Mouse (Mus musculus): Measurements from ENCODE around the gene Crybg2. TPM values are rescaled to one million over a fixed set of nuclear protein-coding genes. Genes with fewer than 3 reads are reported as not detected.

The Crybg2 gene
- polyA plus RNA-seq (2015; fragmentation: Nextera tagmentation; extraction: Ambion mirVana): 4.7 and 7.8 TPM in 2 replicates

- H3K4me3 ChIP-seq: no peak within 1 kb of the TSS
- no peak within 1 kb of the TSS; the same call in 1 of the 2 replicates for H3K4me2 ChIP-seq
- ATAC-seq (ENCODE audit: insufficient number of reproducible peaks, insufficient read depth, low FRiP score, low TSS enrichment, low read depth): no peak
- H3K4me1 ChIP-seq: 0 out of 2 replicates have a peak, but pooled peaks cover 6% of the 10 kb centered on the region
- H3K36me3 ChIP-seq: no peaks in the 10 kb centered on the region
- H3K27ac ChIP-seq: no peak within 1 kb of the TSS
- peaks cover 28% of the 10 kb centered on the region for H3K27me3 ChIP-seq
- no peaks in the 10 kb centered on the region for H3K9me3 ChIP-seq
- no peak within 1 kb of the TSS for H3K9ac ChIP-seq
- 47% methylated on average over 28 of the region's 28 CpGs for WGBS
Observed at GRCm38 (mm10) chr4:134060135-134060865, at the start of gene Crybg2. Crybg2 (plus strand) TSS chr4:134060815.

- 11% methylated on average over 16 of the region's 16 CpGs for WGBS
- Histone ChIP-seq H3K9ac (no peak overlapping the region), H3K4me2 (peak overlapping the region; percentile 11; the same call in 1 of the 2 replicates), H3K36me3 (no peaks in the 10 kb centered on the region), H3K4me3 (no peak overlapping the region), H3K4me1 (peaks cover 14% of the 10 kb centered on the region), H3K9me3 (no peaks in the 10 kb centered on the region), H3K27ac (no peak overlapping the region), H3K27me3 (peaks cover 13% of the 10 kb centered on the region)
- ATAC-seq (ENCODE audit: insufficient number of reproducible peaks, insufficient read depth, low FRiP score, low TSS enrichment, low read depth): no peak
Observed at GRCm38 (mm10) chr4:134011450-134012414, 48.9 kb upstream of the Crybg2 start.

GRCm38 (mm10) chr4:134012858-134013528 is 47.6 kb upstream of the Crybg2 start:
- peaks cover 25% of the 10 kb centered on the region for H3K27me3 ChIP-seq
- H3K4me1 ChIP-seq: peaks cover 27% of the 10 kb centered on the region
- no peak overlapping the region for H3K4me3 ChIP-seq
- no peak overlapping the region for H3K4me2 ChIP-seq
- H3K9ac ChIP-seq: no peak overlapping the region
- H3K27ac ChIP-seq: no peak overlapping the region
- WGBS: 43% methylated on average over 12 of the region's 12 CpGs
- no peaks in the 10 kb centered on the region for H3K36me3 ChIP-seq
- no peak for ATAC-seq (ENCODE audit: insufficient number of reproducible peaks, insufficient read depth, low FRiP score, low TSS enrichment, low read depth)
- H3K9me3 ChIP-seq: no peaks in the 10 kb centered on the region

- peaks cover 35% of the 10 kb centered on the region for H3K4me1 ChIP-seq
- no peak overlapping the region for H3K9ac ChIP-seq
- WGBS: 9% methylated on average over 7 of the region's 7 CpGs
- H3K36me3 ChIP-seq: no peaks in the 10 kb centered on the region
- H3K9me3 ChIP-seq: no peaks in the 10 kb centered on the region
- no peak overlapping the region for H3K4me2 ChIP-seq
- no peak overlapping the region for H3K27ac ChIP-seq
- no peak for ATAC-seq (ENCODE audit: insufficient number of reproducible peaks, insufficient read depth, low FRiP score, low TSS enrichment, low read depth)
- H3K4me3 ChIP-seq: no peak overlapping the region
- H3K27me3 ChIP-seq: peaks cover 51% of the 10 kb centered on the region
Observed at GRCm38 (mm10) chr4:134016208-134016607, 44.4 kb upstream of the Crybg2 start.

- Histone ChIP-seq H3K4me1 (peaks cover 29% of the 10 kb centered on the region), H3K4me3 (no peak overlapping the region), H3K27me3 (peaks cover 51% of the 10 kb centered on the region), H3K9ac (no peak overlapping the region), H3K9me3 (no peaks in the 10 kb centered on the region), H3K27ac (no peak overlapping the region), H3K4me2 (no peak overlapping the region), H3K36me3 (no peaks in the 10 kb centered on the region)
- ATAC-seq (ENCODE audit: insufficient number of reproducible peaks, insufficient read depth, low FRiP score, low TSS enrichment, low read depth): no peak
- WGBS: 3% methylated on average over 8 of the region's 8 CpGs
Observed at GRCm38 (mm10) chr4:134016767-134017166, 43.8 kb upstream of the Crybg2 start.

GRCm38 (mm10) chr4:134017201-134017865 is 43.3 kb upstream of the Crybg2 start:
- Histone ChIP-seq H3K9ac (no peak overlapping the region), H3K4me1 (peaks cover 24% of the 10 kb centered on the region), H3K27ac (no peak overlapping the region), H3K36me3 (no peaks in the 10 kb centered on the region), H3K4me3 (peak overlapping the region; percentile 29; the same call in 1 of the 2 replicates), H3K27me3 (peaks cover 51% of the 10 kb centered on the region), H3K4me2 (peak overlapping the region; percentile 57), H3K9me3 (no peaks in the 10 kb centered on the region)
- WGBS: 2% methylated on average over 21 of the region's 21 CpGs
- no peak for ATAC-seq (ENCODE audit: insufficient number of reproducible peaks, insufficient read depth, low FRiP score, low TSS enrichment, low read depth)

GRCm38 (mm10) chr4:134018038-134018778 is 42.4 kb upstream of the Crybg2 start:
- H3K4me1 ChIP-seq: peaks cover 24% of the 10 kb centered on the region
- no peak for ATAC-seq (ENCODE audit: insufficient number of reproducible peaks, insufficient read depth, low FRiP score, low TSS enrichment, low read depth)
- no peak overlapping the region for H3K27ac ChIP-seq
- H3K9me3 ChIP-seq: no peaks in the 10 kb centered on the region
- H3K27me3 ChIP-seq: peaks cover 51% of the 10 kb centered on the region
- H3K4me3 ChIP-seq: peak overlapping the region; percentile 29
- H3K9ac ChIP-seq: no peak overlapping the region
- WGBS: under 1% methylated on average over 44 of the region's 46 CpGs
- H3K36me3 ChIP-seq: no peaks in the 10 kb centered on the region
- H3K4me2 ChIP-seq: peak overlapping the region; percentile 57

GRCm38 (mm10) chr4:134018779-134019145 is 41.9 kb upstream of the Crybg2 start, which contains the start of gene Lin28a:
Lin28a (minus strand) TSS chr4:134018841.
- peak within 1 kb of the TSS; percentile 57 for H3K4me2 ChIP-seq
- H3K4me1 ChIP-seq: peaks cover 24% of the 10 kb centered on the region

GRCm38 (mm10) chr4:134019210-134019609 is 41.4 kb upstream of the Crybg2 start:
- H3K4me2 ChIP-seq: no peak overlapping the region

More at GRCm38 (mm10) chr4:134018779-134019145, 41.9 kb upstream of the Crybg2 start, which contains the start of gene Lin28a:
- Histone ChIP-seq H3K9ac (no peak within 1 kb of the TSS), H3K27ac (no peak within 1 kb of the TSS), H3K27me3 (peaks cover 51% of the 10 kb centered on the region), H3K9me3 (no peaks in the 10 kb centered on the region), H3K4me3 (peak within 1 kb of the TSS; percentile 29), H3K36me3 (no peaks in the 10 kb centered on the region)
- WGBS: 5% methylated on average over 9 of the region's 9 CpGs
- no peak for ATAC-seq (ENCODE audit: insufficient number of reproducible peaks, insufficient read depth, low FRiP score, low TSS enrichment, low read depth)

GRCm38 (mm10) chr4:134019641-134020351 is 40.8 kb upstream of the Crybg2 start:
- Histone ChIP-seq H3K9me3 (no peaks in the 10 kb centered on the region), H3K9ac (no peak overlapping the region), H3K4me2 (no peak overlapping the region), H3K4me1 (peaks cover 24% of the 10 kb centered on the region), H3K36me3 (no peaks in the 10 kb centered on the region), H3K27ac (no peak overlapping the region), H3K27me3 (peaks cover 51% of the 10 kb centered on the region), H3K4me3 (no peak overlapping the region)
- ATAC-seq (ENCODE audit: insufficient number of reproducible peaks, insufficient read depth, low FRiP score, low TSS enrichment, low read depth): no peak
- 1% methylated on average over 16 of the region's 16 CpGs for WGBS

More at GRCm38 (mm10) chr4:134019210-134019609, 41.4 kb upstream of the Crybg2 start:
- no peaks in the 10 kb centered on the region for H3K9me3 ChIP-seq
- WGBS: 0% methylated on average over 8 of the region's 10 CpGs
- no peaks in the 10 kb centered on the region for H3K36me3 ChIP-seq
- 0 out of 2 replicates have a peak, but pooled peaks have one; percentile 56 for ATAC-seq (ENCODE audit: insufficient number of reproducible peaks, insufficient read depth, low FRiP score, low TSS enrichment, low read depth)
- no peak overlapping the region for H3K4me3 ChIP-seq
- H3K4me1 ChIP-seq: peaks cover 24% of the 10 kb centered on the region
- no peak overlapping the region for H3K9ac ChIP-seq
- peaks cover 51% of the 10 kb centered on the region for H3K27me3 ChIP-seq
- H3K27ac ChIP-seq: no peak overlapping the region

All from embryonic facial prominence, embryonic 13.5 days (tissue).